In the genomic region with DNA sequence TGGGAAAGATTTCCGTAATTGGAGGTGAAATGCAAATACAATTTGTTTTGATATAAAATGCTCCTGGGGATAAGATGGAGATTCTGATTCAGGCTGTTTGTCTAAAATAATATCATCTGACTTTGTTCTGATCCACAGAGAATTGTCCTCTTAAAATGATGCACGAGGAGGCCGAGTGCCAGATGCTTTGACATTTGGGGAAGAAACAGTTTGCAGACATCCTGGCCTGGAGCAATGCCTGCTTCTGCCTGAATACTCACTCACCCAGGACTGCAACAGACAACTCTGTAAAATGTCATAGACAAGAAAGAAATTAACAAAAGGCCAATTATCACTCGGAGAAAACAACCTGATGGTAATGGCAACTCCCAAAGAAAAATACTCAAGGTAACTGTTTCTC, we compare ENCODE assay signal across 23 mouse cellular contexts.
DNase-seq lines count a peak whose midpoint lies in the region; TF ChIP-seq lines count a peak whose summit lies in the region.
"Had no signal": no experiment of that assay in that cellular context is flagged by ENCODE, and none has a peak within 500 bp of the region (broad histone marks: within the 10 kb centered on the region; RNA-seq: fewer than 3 reads in every experiment).

No protein-coding gene starts in this region.

- H3K4me1 ChIP-seq in cerebellum, adult 2 months (ENCODE audit: control insufficient read depth, insufficient read depth, low read length): peaks cover 5% of the 10 kb centered on the region; the same call in 1 of the 2 replicates
- no peaks in the 10 kb centered on the region for H3K4me1 ChIP-seq in embryonic facial prominence, embryonic 10.5 days
- H3K4me1 ChIP-seq: forebrain, embryonic 12.5 days; limb, embryonic 13.5 days; lung, embryonic 15.5 days; neural tube, embryonic 12.5 days had no signal

- no peak overlapping the region for H3K4me3 ChIP-seq in cerebellum, adult 2 months (replicated peaks; ENCODE audit: insufficient read depth, low read depth, low read length)
- no peak overlapping the region for H3K4me3 ChIP-seq in embryonic facial prominence, embryonic 10.5 days
- H3K4me3 ChIP-seq: forebrain, embryonic 12.5 days; heart, embryonic 13.5 days; left cerebral cortex, adult 2 months; limb, embryonic 13.5 days; lung, embryonic 15.5 days; myocyte; neural tube, embryonic 12.5 days had no signal

- 35% methylated on average over 4 of the region's 4 CpGs for WGBS in cerebellum, adult 2 months
- WGBS in embryonic facial prominence, embryonic 10.5 days: 84% methylated on average over 4 of the region's 4 CpGs

- no peaks in the 10 kb centered on the region; the same call in 1 of the 2 replicates for H3K27me3 ChIP-seq in cerebellum, adult 2 months (ENCODE audit: control insufficient read depth, insufficient read depth, low read length)
- H3K27me3 ChIP-seq in embryonic facial prominence, embryonic 10.5 days (replicated peaks; ENCODE audit: low read depth, poor library complexity, severe bottlenecking): no peaks in the 10 kb centered on the region
- H3K27me3 ChIP-seq: forebrain, embryonic 12.5 days; heart, embryonic 13.5 days; limb, embryonic 13.5 days; lung, embryonic 15.5 days; neural tube, embryonic 12.5 days had no signal

- H3K27ac ChIP-seq in cerebellum, adult 2 months (ENCODE audit: insufficient read depth, low read length): no peak overlapping the region
- no peak overlapping the region for H3K27ac ChIP-seq in embryonic facial prominence, embryonic 10.5 days (replicated peaks)
- H3K27ac ChIP-seq: forebrain, embryonic 12.5 days; heart, embryonic 13.5 days; hindbrain, embryonic 14.5 days; left cerebral cortex, adult 2 months; limb, embryonic 13.5 days; lung, embryonic 15.5 days; neural tube, embryonic 12.5 days; stomach, postnatal 0 days had no signal

- H3K36me3 ChIP-seq in embryonic facial prominence, embryonic 10.5 days (replicated peaks): no peaks in the 10 kb centered on the region
- H3K36me3 ChIP-seq: forebrain, embryonic 12.5 days; heart, embryonic 13.5 days; limb, embryonic 13.5 days; lung, embryonic 15.5 days; neural tube, embryonic 12.5 days had no signal

- TF ChIP-seq CTCF in cerebellum, adult 2 months (IDR thresholded peaks at IDR 0.05; ENCODE audit: borderline replicate concordance, insufficient read depth, low read depth, low read length): no peak

- DNase-seq in brain, adult 2 months (ENCODE audit: low read depth, low spot score): peak; percentile 82
- DNase-seq in cerebellum, adult 2 months: peak; percentile 39 to 72
- DNase-seq in cerebellum, postnatal 14 days: peak; percentile 31 to 36
- peak; percentile 26 for DNase-seq in layer of hippocampus, adult 9-11 months
- no peak for DNase-seq in kidney, adult 9 months
- DNase-seq in left cerebral cortex, adult 9 months (ENCODE audit: low spot score in 2 of 2): no peak
- no peak for DNase-seq in embryonic facial prominence, embryonic 10.5 days (ENCODE audit: low spot score)
- DNase-seq: adrenal gland, adult 8-10 months; forebrain, postnatal 0 days; heart, postnatal 10 days; kidney, postnatal 14 days; right cerebral cortex, postnatal 4 days; thymus, adult 18-20 months; thymus, postnatal 25 days had no signal

- H3K9me3 ChIP-seq in embryonic facial prominence, embryonic 10.5 days: no peaks in the 10 kb centered on the region
- H3K9me3 ChIP-seq: forebrain, embryonic 12.5 days; heart, embryonic 13.5 days; limb, embryonic 13.5 days; lung, embryonic 15.5 days; neural tube, embryonic 12.5 days had no signal

- TF ChIP-seq POLR2A in cerebellum, adult 2 months (IDR thresholded peaks at IDR 0.05; ENCODE audit: borderline replicate concordance, insufficient read depth, low read length): no peak

Comparison
In these comparisons a context has a peak if more than half of its experiments do, and no peak if none do; other contexts are left out.
1. DNase-seq: peak in brain, adult 2 months (single experiment), cerebellum, adult 2 months (2 of 2), cerebellum, postnatal 14 days (2 of 2) and layer of hippocampus, adult 9-11 months (single experiment); none in kidney, adult 9 months (single experiment), left cerebral cortex, adult 9 months (0 of 2) and embryonic facial prominence, embryonic 10.5 days (single experiment).